Comparison of ENCODE assay signal across 9 mouse cellular contexts in the genomic region with DNA sequence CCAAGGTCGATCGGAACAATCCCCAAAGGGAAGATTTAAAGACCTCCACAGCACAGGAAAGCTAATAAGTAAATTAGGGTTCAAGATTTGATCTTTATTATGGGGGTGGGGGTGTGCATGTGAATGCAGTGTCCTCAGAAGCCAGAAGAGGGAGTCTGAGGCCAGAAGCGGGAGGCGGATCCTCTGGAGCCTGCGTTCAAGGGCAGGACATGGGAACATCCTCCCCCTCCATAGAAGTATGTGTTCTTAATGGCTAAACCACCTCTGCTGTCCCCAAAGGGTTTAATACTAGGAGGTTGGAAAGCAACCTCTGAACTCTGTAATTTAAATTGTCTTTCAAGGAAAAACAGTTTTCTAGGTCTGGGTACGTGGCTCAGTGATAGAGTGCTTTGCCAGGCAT. TPM values are rescaled to one million over a fixed set of nuclear protein-coding genes. Genes with fewer than 3 reads are reported as not detected.
DNase-seq lines count a peak whose midpoint lies in the region; ATAC-seq lines count a peak whose summit lies in the region.
"Had no signal": no experiment of that assay in that cellular context is flagged by ENCODE, and none has a peak within 500 bp of the region (broad histone marks: within the 10 kb centered on the region; RNA-seq: fewer than 3 reads in every experiment).

No protein-coding gene starts in this region.

- WGBS in liver, embryonic 11.5 days: 58% methylated on average over 6 of the region's 6 CpGs
- WGBS in midbrain, embryonic 11.5 days: 53% methylated on average over 6 of the region's 6 CpGs

- H3K9ac ChIP-seq in liver, embryonic 11.5 days (ENCODE audit: low read depth, low read length): no peak overlapping the region
- H3K9ac ChIP-seq in midbrain, embryonic 11.5 days (ENCODE audit: low read length): no peak overlapping the region

- H3K4me1 ChIP-seq in liver, embryonic 11.5 days (replicated peaks; ENCODE audit: control insufficient read depth, insufficient read depth, low read length): no peaks in the 10 kb centered on the region
- H3K4me1 ChIP-seq in midbrain, embryonic 11.5 days (ENCODE audit: control insufficient read depth, insufficient read depth, low read length): no peaks in the 10 kb centered on the region

- no peaks in the 10 kb centered on the region for H3K36me3 ChIP-seq in liver, embryonic 11.5 days (ENCODE audit: control insufficient read depth, insufficient read depth, low read length)
- no peaks in the 10 kb centered on the region for H3K36me3 ChIP-seq in midbrain, embryonic 11.5 days (ENCODE audit: control insufficient read depth, insufficient read depth, low read length)

- H3K9me3 ChIP-seq in liver, embryonic 11.5 days (ENCODE audit: control insufficient read depth, low read length): no peaks in the 10 kb centered on the region
- no peaks in the 10 kb centered on the region for H3K9me3 ChIP-seq in midbrain, embryonic 11.5 days (ENCODE audit: control insufficient read depth, low read length)

- H3K27ac ChIP-seq in liver, embryonic 11.5 days (ENCODE audit: low read depth, low read length): no peak overlapping the region
- no peak overlapping the region for H3K27ac ChIP-seq in midbrain, embryonic 11.5 days (ENCODE audit: low read depth, low read length)

- ATAC-seq in liver, embryonic 11.5 days (replicated peaks; ENCODE audit: low FRiP score): no peak
- peak; percentile 61; the same call in 1 of the 2 replicates for ATAC-seq in megakaryocyte-erythroid progenitor cell, adult 5-6 weeks (replicated peaks; ENCODE audit: low FRiP score, low TSS enrichment, poor library complexity, severe bottlenecking)
- no peak for ATAC-seq in midbrain, embryonic 11.5 days (ENCODE audit: low FRiP score)

- no peak overlapping the region for H3K4me2 ChIP-seq in liver, embryonic 11.5 days
- H3K4me2 ChIP-seq in midbrain, embryonic 11.5 days: no peak overlapping the region

- peak; percentile 3 to 5 for DNase-seq in cerebellum, postnatal 14 days
- no peak for DNase-seq in cerebellum, adult 18-20 months
- DNase-seq in liver: peak; percentile 14
- DNase-seq in liver, embryonic 11.5 days (ENCODE audit: low spot score): no peak
- DNase-seq in c-Kit-positive CD71-positive TER-119-positive erythroid progenitor cells, embryonic 14.5 days (ENCODE audit: low spot score): peak; percentile 10
- DNase-seq in midbrain, embryonic 11.5 days (ENCODE audit: low spot score, missing footprints): no peak
- no peak for DNase-seq in cerebellum, adult 8-10 months
- DNase-seq: cerebellum, adult 9-11 months had no signal

- H3K4me3 ChIP-seq in liver, embryonic 11.5 days (ENCODE audit: low read depth, low read length): no peak overlapping the region
- no peak overlapping the region for H3K4me3 ChIP-seq in midbrain, embryonic 11.5 days (ENCODE audit: low read depth, low read length)

- H3K27me3 ChIP-seq in liver, embryonic 11.5 days (replicated peaks; ENCODE audit: control insufficient read depth, insufficient read depth, low read length): no peaks in the 10 kb centered on the region
- no peaks in the 10 kb centered on the region for H3K27me3 ChIP-seq in midbrain, embryonic 11.5 days (ENCODE audit: control insufficient read depth, insufficient read depth, low read length)

RNA-seq across cellular contexts. Expression of gene Mbnl3, which starts 34.9 kb away (rescaled TPM):
- 8.9 and 10.7 TPM in 2 replicates for polyA plus RNA-seq in liver, embryonic 11.5 days (2014; fragmentation: Nextera tagmentation; extraction: Ambion mirVana)
- total RNA-seq in megakaryocyte-erythroid progenitor cell, adult 5-6 weeks (2014; fragmentation: Nextera tagmentation): 45.1 and 48.7 TPM in 2 replicates
- total RNA-seq in megakaryocyte-erythroid progenitor cell, adult 5-6 weeks (2017): 43.8 and 43.9 TPM in 2 replicates
- 4.2 and 4.3 TPM in 2 replicates for polyA plus RNA-seq in midbrain, embryonic 11.5 days (2014; fragmentation: Nextera tagmentation; extraction: Ambion mirVana)

Comparison
In these comparisons a context has a peak if more than half of its experiments do, and no peak if none do; other contexts are left out.
1. DNase-seq: peak in cerebellum, postnatal 14 days (2 of 2), liver (single experiment) and c-Kit-positive CD71-positive TER-119-positive erythroid progenitor cells, embryonic 14.5 days (single experiment); none in cerebellum, adult 18-20 months (0 of 2), liver, embryonic 11.5 days (single experiment), midbrain, embryonic 11.5 days (single experiment) and cerebellum, adult 8-10 months (single experiment).